Mouse (Mus musculus): ENCODE data around the gene Cdh1. TPM values are rescaled to one million over a fixed set of nuclear protein-coding genes. Genes with fewer than 3 reads are reported as not detected.
"Not testable (repeated sequence)": the region's sequence is repeated elsewhere in the genome, so short reads cannot be mapped to it uniquely, and the experiment has no call there.

Cdh1 gene
- total and polyA plus RNA-seq, 3 experiments = 2.4 TPM; not detected in 2

- WGBS = 85% methylated on average over 3 of the region's 3 CpGs
- Histone ChIP-seq H3K36me3 (ENCODE audit: control insufficient read depth, insufficient read depth, low read length) (no peaks in the 10 kb centered on the region), H3K9ac (ENCODE audit: low read depth, low read length) (no peak overlapping the region), H3K4me3 (no peak overlapping the region), H3K27ac (no peak overlapping the region), H3K4me1 (ENCODE audit: control insufficient read depth, insufficient read depth, low read length) (no peaks in the 10 kb centered on the region), H3K79me2 (replicated peaks; ENCODE audit: control insufficient read depth, insufficient read depth, low read length) (no peaks in the 10 kb centered on the region), H3K27me3 (ENCODE audit: control insufficient read depth, insufficient read depth, low read length) (no peaks in the 10 kb centered on the region)
- intact Hi-C loops (cut with DNase I) = no loop called here
- DNase-seq = peak in 1 of 2 experiments; percentile 17
- TF ChIP-seq EP300 (IDR thresholded peaks at IDR 0.05; ENCODE audit: insufficient read depth, low read depth, low read length) (no peak), POLR2A (IDR thresholded peaks at IDR 0.05; ENCODE audit: insufficient read depth, low read depth, low read length) (no peak), CTCF (IDR thresholded peaks at IDR 0.05) (no peak)
Measured at GRCm38 (mm10) chr8:106563691-106564182, 39.4 kb upstream of the Cdh1 start.

GRCm38 (mm10) chr8:106569006-106569405, 34.1 kb upstream of the Cdh1 start:
- intact Hi-C loops (cut with DNase I) = no loop called here
- Histone ChIP-seq H3K27me3 (ENCODE audit: control insufficient read depth, insufficient read depth, low read length) (no peaks in the 10 kb centered on the region), H3K4me3 (no peak overlapping the region), H3K79me2 (replicated peaks; ENCODE audit: control insufficient read depth, insufficient read depth, low read length) (no peaks in the 10 kb centered on the region), H3K27ac (no peak overlapping the region), H3K36me3 (ENCODE audit: control insufficient read depth, insufficient read depth, low read length) (no peaks in the 10 kb centered on the region), H3K4me1 (ENCODE audit: control insufficient read depth, insufficient read depth, low read length) (no peaks in the 10 kb centered on the region), H3K9ac (ENCODE audit: low read depth, low read length) (no peak overlapping the region)
- TF ChIP-seq CTCF (IDR thresholded peaks at IDR 0.05) (no peak), POLR2A (IDR thresholded peaks at IDR 0.05; ENCODE audit: insufficient read depth, low read depth, low read length) (no peak), EP300 (IDR thresholded peaks at IDR 0.05; ENCODE audit: insufficient read depth, low read depth, low read length) (no peak)
- no peak for DNase-seq
- 83% methylated on average over 7 of the region's 7 CpGs for WGBS

GRCm38 (mm10) chr8:106570386-106570785, 32.8 kb upstream of the Cdh1 start:
- no peak overlapping the region for H3K9ac ChIP-seq (ENCODE audit: low read depth, low read length)
- H3K4me1 ChIP-seq (ENCODE audit: control insufficient read depth, insufficient read depth, low read length) = no peaks in the 10 kb centered on the region
- H3K27ac ChIP-seq = no peak overlapping the region
- WGBS = 96% methylated on average over 4 of the region's 4 CpGs
- no peak overlapping the region for H3K4me3 ChIP-seq
- H3K36me3 ChIP-seq (ENCODE audit: control insufficient read depth, insufficient read depth, low read length) = no peaks in the 10 kb centered on the region
- no peaks in the 10 kb centered on the region for H3K27me3 ChIP-seq (ENCODE audit: control insufficient read depth, insufficient read depth, low read length)
- intact Hi-C loops (cut with DNase I) = no loop called here
- TF ChIP-seq POLR2A (IDR thresholded peaks at IDR 0.05; ENCODE audit: insufficient read depth, low read depth, low read length) = no peak
- no peak for TF ChIP-seq CTCF (IDR thresholded peaks at IDR 0.05)
- no peak for TF ChIP-seq EP300 (IDR thresholded peaks at IDR 0.05; ENCODE audit: insufficient read depth, low read depth, low read length)
- DNase-seq = no peak
- H3K79me2 ChIP-seq (replicated peaks; ENCODE audit: control insufficient read depth, insufficient read depth, low read length) = no peaks in the 10 kb centered on the region

- 87% methylated on average over 5 of the region's 5 CpGs for WGBS
- no peak for DNase-seq
Measured at GRCm38 (mm10) chr8:106571551-106572172, 31.5 kb upstream of the Cdh1 start.

GRCm38 (mm10) chr8:106572175-106572574, 31.0 kb upstream of the Cdh1 start:
- intact Hi-C loops (cut with DNase I); H3K4me1 ChIP-seq (ENCODE audit: control insufficient read depth, insufficient read depth, low read length); H3K79me2 ChIP-seq (replicated peaks; ENCODE audit: control insufficient read depth, insufficient read depth, low read length); H3K36me3 ChIP-seq (ENCODE audit: control insufficient read depth, insufficient read depth, low read length); H3K9ac ChIP-seq (ENCODE audit: low read depth, low read length); H3K27ac ChIP-seq; H3K27me3 ChIP-seq (ENCODE audit: control insufficient read depth, insufficient read depth, low read length); DNase-seq; H3K4me3 ChIP-seq: not testable (repeated sequence)
- WGBS = 79% methylated on average over 1 of the region's 1 CpGs

More at GRCm38 (mm10) chr8:106571551-106572172, 31.5 kb upstream of the Cdh1 start:
- Histone ChIP-seq H3K36me3 (ENCODE audit: control insufficient read depth, insufficient read depth, low read length) (no peaks in the 10 kb centered on the region), H3K27ac (no peak overlapping the region), H3K4me3 (no peak overlapping the region), H3K4me1 (ENCODE audit: control insufficient read depth, insufficient read depth, low read length) (no peaks in the 10 kb centered on the region), H3K27me3 (ENCODE audit: control insufficient read depth, insufficient read depth, low read length) (no peaks in the 10 kb centered on the region), H3K9ac (ENCODE audit: low read depth, low read length) (no peak overlapping the region), H3K79me2 (replicated peaks; ENCODE audit: control insufficient read depth, insufficient read depth, low read length) (no peaks in the 10 kb centered on the region)
- intact Hi-C loops (cut with DNase I) = no loop called here
- TF ChIP-seq POLR2A (IDR thresholded peaks at IDR 0.05; ENCODE audit: insufficient read depth, low read depth, low read length) (no peak), CTCF (IDR thresholded peaks at IDR 0.05) (no peak), EP300 (IDR thresholded peaks at IDR 0.05; ENCODE audit: insufficient read depth, low read depth, low read length) (no peak)

GRCm38 (mm10) chr8:106573168-106573567, 30.0 kb upstream of the Cdh1 start, which contains the start of gene Gm10073:
Gene Gm10073 (minus strand): TSS chr8:106573461.
- DNase-seq; H3K27me3 ChIP-seq (ENCODE audit: control insufficient read depth, insufficient read depth, low read length); H3K4me3 ChIP-seq; H3K27ac ChIP-seq; H3K79me2 ChIP-seq (replicated peaks; ENCODE audit: control insufficient read depth, insufficient read depth, low read length); H3K9ac ChIP-seq (ENCODE audit: low read depth, low read length); intact Hi-C loops (cut with DNase I); H3K4me1 ChIP-seq (ENCODE audit: control insufficient read depth, insufficient read depth, low read length); H3K36me3 ChIP-seq (ENCODE audit: control insufficient read depth, insufficient read depth, low read length): not testable (repeated sequence)
- 32% methylated on average over 20 of the region's 20 CpGs for WGBS
